Mouse (Mus musculus) limb, embryonic 12.5 days (tissue): Measurements from ENCODE around the gene Prdm2. TPM values are rescaled to one million over a fixed set of nuclear protein-coding genes. Genes with fewer than 3 reads are reported as not detected.

Experiments used
- ATAC-seq: fragments of 200-750 bp; cut with Nextera tagmentation; 2 replicates; pipeline ENCODE4 v1.8.0; 2017; ENCODE audit warnings: low read depth, moderate TSS enrichment; ENCODE audit not compliant: insufficient number of reproducible peaks, insufficient read depth, low FRiP score, low TSS enrichment
- H3K27ac ChIP-seq: fragments of 300-500 bp; sonication (generic); 2 replicates; pipeline ENCODE4 v1.5.1; 2016; ENCODE audit warnings: mild to moderate bottlenecking, moderate library complexity
- H3K27me3 ChIP-seq: fragments of 300-500 bp; sonication (generic); 2 replicates; pipeline ENCODE4 v1.6.1; 2016; ENCODE audit warnings: mild to moderate bottlenecking, moderate library complexity
- H3K36me3 ChIP-seq: fragments of 300-500 bp; sonication (generic); 2 replicates; pipeline ENCODE4 v1.6.1; 2016; ENCODE audit warnings: mild to moderate bottlenecking, moderate library complexity
- H3K4me1 ChIP-seq: fragments of 300-500 bp; sonication (generic); replicated peaks from 2 replicates; pipeline ENCODE4 v1.6.1; 2016
- H3K4me2 ChIP-seq: fragments of 300-500 bp; sonication (generic); 2 replicates; pipeline ENCODE4 v1.6.1; 2016; ENCODE audit warnings: mild to moderate bottlenecking, moderate library complexity
- H3K4me3 ChIP-seq: fragments of 300-500 bp; sonication (generic); replicated peaks from 2 replicates; pipeline ENCODE4 v1.5.1; 2016; ENCODE audit warnings: mild to moderate bottlenecking
- H3K9ac ChIP-seq: fragments of 300-500 bp; sonication (generic); replicated peaks from 2 replicates; pipeline ENCODE4 v1.6.1; 2016; ENCODE audit warnings: mild to moderate bottlenecking, moderate library complexity
- H3K9me3 ChIP-seq: fragments of 300-500 bp; sonication (generic); 2 replicates; pipeline ENCODE4 v1.6.1; 2016; ENCODE audit warnings: mild to moderate bottlenecking, moderate library complexity
- WGBS: fragments of 180-500 bp; shearing (Covaris S2); methylation state at CpG from one replicate; pipeline ENCODE4 v1.1.7; 2016; 5-methylcytosine and 5-hydroxymethylcytosine counted together
- polyA plus RNA-seq: library from polyadenylated mRNA; unstranded; fragments of >200 nt; fragmentation: Nextera tagmentation; extraction: Ambion mirVana; gene quantifications from 2 replicates; pipeline ENCODE4 v1.2.1, GENCODE M21; 2016

Prdm2 gene
- polyA plus RNA-seq, 1 experiment from 2014 or later, result 16.2 TPM

GRCm38 (mm10) chr4:143154571-143154970 lies 58.2 kb downstream of the Prdm2 start:
- Histone ChIP-seq H3K27me3 (no peaks in the 10 kb centered on the region), H3K4me1 (peaks cover 24% of the 10 kb centered on the region), H3K36me3 (peaks cover 7% of the 10 kb centered on the region; the same call in 1 of the 2 replicates), H3K27ac (no peak overlapping the region), H3K4me3 (no peak overlapping the region), H3K4me2 (no peak overlapping the region), H3K9me3 (no peaks in the 10 kb centered on the region), H3K9ac (no peak overlapping the region)
- ATAC-seq, result no peak
- WGBS, result 86% methylated on average over 6 of the region's 6 CpGs

GRCm38 (mm10) chr4:143152634-143153033 lies 60.2 kb downstream of the Prdm2 start:
- Histone ChIP-seq H3K9ac (no peak overlapping the region), H3K4me2 (no peak overlapping the region), H3K4me1 (peaks cover 18% of the 10 kb centered on the region), H3K36me3 (no peaks in the 10 kb centered on the region), H3K27me3 (no peaks in the 10 kb centered on the region), H3K9me3 (no peaks in the 10 kb centered on the region), H3K4me3 (no peak overlapping the region), H3K27ac (no peak overlapping the region)
- WGBS, result 86% methylated on average over 5 of the region's 5 CpGs
- ATAC-seq, result no peak

- WGBS, result 72% methylated on average over 1 of the region's 1 CpGs
- no peaks in the 10 kb centered on the region for H3K36me3 ChIP-seq
- no peak for ATAC-seq
- H3K9me3 ChIP-seq, result no peaks in the 10 kb centered on the region
- no peaks in the 10 kb centered on the region for H3K27me3 ChIP-seq
- H3K9ac ChIP-seq, result no peak overlapping the region
- no peak overlapping the region for H3K4me2 ChIP-seq
- peaks cover 13% of the 10 kb centered on the region for H3K4me1 ChIP-seq
- no peak overlapping the region for H3K4me3 ChIP-seq
- no peak overlapping the region for H3K27ac ChIP-seq
Observed at GRCm38 (mm10) chr4:143151267-143151666, 61.5 kb downstream of the Prdm2 start.

GRCm38 (mm10) chr4:143147666-143148065 lies 65.1 kb downstream of the Prdm2 start:
- Histone ChIP-seq H3K9me3 (no peaks in the 10 kb centered on the region), H3K9ac (no peak overlapping the region), H3K4me3 (no peak overlapping the region), H3K27me3 (no peaks in the 10 kb centered on the region), H3K36me3 (no peaks in the 10 kb centered on the region), H3K4me1 (peaks cover 24% of the 10 kb centered on the region), H3K4me2 (no peak overlapping the region), H3K27ac (no peak overlapping the region)
- 79% methylated on average over 3 of the region's 3 CpGs for WGBS
- ATAC-seq, result no peak

GRCm38 (mm10) chr4:143143615-143144014 lies 69.2 kb downstream of the Prdm2 start:
- peaks cover 24% of the 10 kb centered on the region for H3K4me1 ChIP-seq
- ATAC-seq, result no peak
- H3K4me3 ChIP-seq, result no peak overlapping the region
- H3K27ac ChIP-seq, result no peak overlapping the region
- H3K36me3 ChIP-seq, result peaks cover 31% of the 10 kb centered on the region
- no peaks in the 10 kb centered on the region for H3K9me3 ChIP-seq
- 66% methylated on average over 7 of the region's 7 CpGs for WGBS
- H3K27me3 ChIP-seq, result no peaks in the 10 kb centered on the region
- H3K4me2 ChIP-seq, result no peak overlapping the region
- H3K9ac ChIP-seq, result no peak overlapping the region

GRCm38 (mm10) chr4:143141645-143142259 lies 71.0 kb downstream of the Prdm2 start:
- H3K9ac ChIP-seq, result no peak overlapping the region
- no peak overlapping the region for H3K27ac ChIP-seq
- WGBS, result 90% methylated on average over 12 of the region's 12 CpGs
- no peak; the same call in 1 of the 2 replicates for ATAC-seq
- no peaks in the 10 kb centered on the region for H3K27me3 ChIP-seq
- H3K4me1 ChIP-seq, result peaks cover 20% of the 10 kb centered on the region
- H3K4me2 ChIP-seq, result no peak overlapping the region
- no peaks in the 10 kb centered on the region for H3K9me3 ChIP-seq
- H3K36me3 ChIP-seq, result peaks cover 35% of the 10 kb centered on the region
- no peak overlapping the region for H3K4me3 ChIP-seq

- Histone ChIP-seq H3K4me2 (no peak overlapping the region), H3K36me3 (peaks cover 41% of the 10 kb centered on the region), H3K27me3 (no peaks in the 10 kb centered on the region), H3K9ac (no peak overlapping the region), H3K4me3 (no peak overlapping the region), H3K27ac (no peak overlapping the region), H3K9me3 (no peaks in the 10 kb centered on the region), H3K4me1 (peaks cover 14% of the 10 kb centered on the region)
- no peak for ATAC-seq
- 87% methylated on average over 3 of the region's 3 CpGs for WGBS
Observed at GRCm38 (mm10) chr4:143140940-143141339, 71.9 kb downstream of the Prdm2 start.

- 97% methylated on average over 7 of the region's 7 CpGs for WGBS
- Histone ChIP-seq H3K9me3 (no peaks in the 10 kb centered on the region), H3K27ac (no peak overlapping the region), H3K36me3 (peaks cover 93% of the 10 kb centered on the region), H3K4me2 (no peak overlapping the region), H3K4me3 (no peak overlapping the region), H3K27me3 (no peaks in the 10 kb centered on the region), H3K4me1 (no peaks in the 10 kb centered on the region), H3K9ac (no peak overlapping the region)
- no peak for ATAC-seq
Observed at GRCm38 (mm10) chr4:143132433-143132832, 80.4 kb downstream of the Prdm2 start.

- H3K9ac ChIP-seq, result no peak overlapping the region
- H3K4me2 ChIP-seq, result no peak overlapping the region
- H3K4me1 ChIP-seq, result no peaks in the 10 kb centered on the region
- peaks cover 95% of the 10 kb centered on the region for H3K36me3 ChIP-seq
- no peak overlapping the region for H3K4me3 ChIP-seq
- H3K27me3 ChIP-seq, result no peaks in the 10 kb centered on the region
- H3K27ac ChIP-seq, result no peak overlapping the region
- H3K9me3 ChIP-seq, result no peaks in the 10 kb centered on the region
- no peak for ATAC-seq
- 93% methylated on average over 5 of the region's 5 CpGs for WGBS
Observed at GRCm38 (mm10) chr4:143130441-143130840, 82.4 kb downstream of the Prdm2 start.

GRCm38 (mm10) chr4:143129261-143129760 lies 83.5 kb downstream of the Prdm2 start:
- Histone ChIP-seq H3K9me3 (no peaks in the 10 kb centered on the region), H3K27me3 (no peaks in the 10 kb centered on the region), H3K27ac (no peak overlapping the region), H3K4me3 (no peak overlapping the region), H3K4me1 (no peaks in the 10 kb centered on the region), H3K9ac (no peak overlapping the region), H3K36me3 (peaks cover 92% of the 10 kb centered on the region), H3K4me2 (no peak overlapping the region)
- 87% methylated on average over 4 of the region's 4 CpGs for WGBS
- ATAC-seq, result no peak

- WGBS, result 90% methylated on average over 5 of the region's 5 CpGs
- Histone ChIP-seq H3K27me3 (no peaks in the 10 kb centered on the region), H3K4me1 (no peaks in the 10 kb centered on the region), H3K36me3 (peaks cover 88% of the 10 kb centered on the region), H3K27ac (no peak overlapping the region), H3K4me2 (no peak overlapping the region), H3K9ac (no peak overlapping the region), H3K4me3 (no peak overlapping the region), H3K9me3 (no peaks in the 10 kb centered on the region)
- ATAC-seq, result no peak
Observed at GRCm38 (mm10) chr4:143127171-143127570, 85.6 kb downstream of the Prdm2 start.

- Histone ChIP-seq H3K9ac (no peak overlapping the region), H3K4me2 (no peak overlapping the region), H3K9me3 (no peaks in the 10 kb centered on the region), H3K36me3 (peaks cover 88% of the 10 kb centered on the region), H3K4me1 (no peaks in the 10 kb centered on the region), H3K4me3 (no peak overlapping the region), H3K27ac (no peak overlapping the region), H3K27me3 (no peaks in the 10 kb centered on the region)
- ATAC-seq, result no peak
- 97% methylated on average over 14 of the region's 14 CpGs for WGBS
Observed at GRCm38 (mm10) chr4:143126476-143126875, 86.3 kb downstream of the Prdm2 start.
